Mouse (Mus musculus) urinary bladder, postnatal 25 days (tissue): ENCODE measurements around the gene Zscan21.
"Not testable (repeated sequence)": the region's sequence is repeated elsewhere in the genome, so short reads cannot be mapped to it uniquely, and the experiment has no call there.

Experiments used
- DNase-seq: peaks from one replicate; pipeline ENCODE4 v3.0.0; 2022; ENCODE audit warnings: low spot score

The Zscan21 gene

DNA sequence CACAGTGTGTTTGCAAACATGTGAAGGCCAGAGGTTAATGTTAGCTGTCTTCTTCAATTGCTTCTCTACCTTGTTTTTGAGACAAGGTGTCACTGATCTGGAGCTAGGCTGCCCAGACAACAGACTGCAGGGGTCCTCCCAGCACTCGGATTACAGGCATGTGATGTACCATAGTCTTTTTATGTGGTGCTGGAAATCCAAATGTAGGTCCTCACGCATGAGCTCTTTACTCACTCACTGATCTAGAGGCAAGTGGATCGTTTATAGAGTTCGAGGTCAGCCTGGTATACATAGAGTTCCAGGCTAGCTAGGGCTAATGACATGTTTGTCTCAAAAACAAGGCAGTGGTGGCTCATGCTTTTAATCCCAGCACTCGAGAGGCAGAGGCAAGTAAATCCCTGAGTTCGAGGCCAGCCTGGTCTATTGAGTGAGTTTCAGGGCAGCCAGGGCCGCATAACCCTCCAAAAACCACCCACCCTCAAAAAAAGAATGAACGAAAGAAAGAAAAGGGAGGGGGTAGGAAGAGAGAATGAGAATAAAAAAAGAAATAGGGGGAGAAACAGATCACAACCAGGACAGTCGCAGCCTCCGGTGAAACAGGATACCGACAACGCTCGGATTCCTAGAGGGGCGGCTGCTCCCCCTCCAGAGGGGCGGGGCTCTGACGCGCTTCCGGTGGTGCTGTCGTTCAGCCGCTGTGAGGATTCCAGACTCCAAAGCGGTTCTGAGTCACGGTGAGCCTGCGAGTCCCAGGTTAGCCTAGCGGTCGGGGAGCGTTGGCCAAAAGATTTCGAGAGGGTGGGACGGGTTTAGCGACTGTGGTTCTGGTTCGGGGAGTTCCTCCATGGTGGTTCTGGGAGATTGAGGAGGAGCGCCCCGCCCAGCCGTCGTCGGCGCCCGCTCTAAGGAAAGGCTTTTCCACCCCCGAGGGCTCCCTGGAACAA, at the start of gene Zscan21:
TSS of gene Zscan21 (plus strand) at position 649 of the 944 bp plus-strand sequence.
- DNase-seq, result peak; percentile 87

DNA sequence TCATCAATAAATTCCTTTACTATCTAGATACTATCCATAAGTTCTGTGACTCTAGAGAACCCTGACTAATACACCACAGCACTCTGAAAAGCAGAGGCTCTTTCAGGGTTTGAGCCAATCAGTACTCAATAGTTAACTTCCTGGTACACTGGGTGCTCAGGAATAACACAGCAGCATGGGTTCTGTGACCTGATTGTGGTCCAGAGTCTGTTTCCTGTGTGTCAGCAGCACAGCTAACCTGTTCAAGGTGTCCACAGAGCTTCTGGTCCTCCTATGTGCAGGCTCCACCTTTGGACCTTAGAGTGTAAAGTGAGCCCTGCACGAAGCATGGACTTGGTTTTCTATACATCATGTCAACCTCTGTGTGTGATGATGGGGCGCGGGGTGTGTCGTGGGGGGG, 42.9 kb upstream of the Zscan21 start:
- DNase-seq, result no peak

DNA sequence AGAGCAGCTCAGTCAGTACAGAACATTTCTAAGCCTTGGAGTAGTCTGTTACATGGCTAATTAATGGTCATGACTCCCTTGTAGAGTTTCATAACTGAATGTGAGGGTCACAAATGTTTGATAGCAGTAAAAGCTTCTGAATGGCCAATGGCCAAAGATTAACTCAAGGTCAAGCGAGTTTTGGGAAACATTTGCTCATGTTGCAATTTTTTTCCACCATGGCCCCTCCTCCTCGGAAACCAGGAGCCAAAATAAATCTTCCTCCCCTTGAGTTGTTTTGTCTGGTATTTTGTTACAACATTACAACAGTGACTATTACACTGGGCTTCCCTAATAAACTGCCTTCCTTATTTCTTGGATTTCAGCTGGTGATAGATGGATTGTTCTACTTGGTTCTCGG, 41.0 kb upstream of the Zscan21 start:
- DNase-seq, result no peak

DNA sequence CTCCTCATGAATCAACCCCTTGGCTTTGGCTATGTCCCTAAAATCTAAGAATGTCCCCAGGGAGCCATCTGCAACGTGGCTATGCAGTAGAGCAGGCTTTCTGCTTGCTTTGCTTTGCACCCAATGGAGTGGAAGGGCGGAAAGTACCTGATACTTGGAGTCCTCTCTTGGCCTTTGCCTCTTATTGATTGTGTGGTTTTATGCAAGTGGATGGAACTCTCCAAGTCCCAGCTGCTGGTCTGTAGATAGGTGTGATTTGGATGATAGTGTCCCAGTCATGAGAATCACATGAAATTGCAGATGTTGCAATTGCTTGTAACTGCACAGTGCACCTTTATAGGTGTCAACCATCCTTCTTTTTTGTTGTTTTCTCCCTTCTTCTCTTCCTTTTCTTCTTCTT, 40.6 kb upstream of the Zscan21 start:
- no peak for DNase-seq

DNA sequence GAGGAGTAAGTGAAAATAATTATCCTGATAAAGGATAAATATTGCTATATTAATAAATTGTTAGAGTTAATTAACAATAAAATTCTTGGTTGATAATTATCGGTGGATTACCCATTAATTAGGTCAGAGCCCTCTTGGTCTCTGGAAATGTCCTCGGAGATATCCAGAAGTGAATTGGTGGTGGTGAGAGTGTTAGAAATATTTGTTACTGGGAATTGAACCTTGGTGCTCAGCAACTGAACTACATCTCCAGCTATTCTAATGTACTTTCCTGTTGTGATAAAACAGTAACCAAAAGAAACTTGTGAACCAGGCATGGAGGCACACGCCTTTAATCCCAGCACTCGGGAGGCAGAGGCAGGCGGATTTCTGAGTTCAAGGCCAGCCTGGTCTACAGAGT, 36.2 kb upstream of the Zscan21 start:
- no peak for DNase-seq

DNA sequence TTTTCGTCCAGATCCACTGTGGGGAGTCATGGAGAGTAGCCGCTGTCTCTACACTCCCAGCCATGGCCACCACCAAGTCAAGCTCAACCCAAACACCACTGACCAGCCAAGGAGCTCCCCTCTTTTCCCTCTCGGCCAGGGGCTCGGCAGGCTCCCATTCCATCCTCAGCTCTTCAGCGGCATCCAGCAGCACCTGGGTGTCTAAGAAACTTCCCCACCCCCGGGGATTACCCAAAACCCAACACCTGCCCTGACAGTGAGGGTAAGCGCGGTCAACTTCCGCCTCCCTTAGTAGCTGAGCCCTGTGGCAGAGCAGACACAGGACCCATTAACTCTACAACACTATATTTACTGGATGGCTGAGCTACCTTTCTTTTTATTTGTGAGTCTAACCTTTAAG, 35.3 kb upstream of the Zscan21 start:
- no peak for DNase-seq

DNA sequence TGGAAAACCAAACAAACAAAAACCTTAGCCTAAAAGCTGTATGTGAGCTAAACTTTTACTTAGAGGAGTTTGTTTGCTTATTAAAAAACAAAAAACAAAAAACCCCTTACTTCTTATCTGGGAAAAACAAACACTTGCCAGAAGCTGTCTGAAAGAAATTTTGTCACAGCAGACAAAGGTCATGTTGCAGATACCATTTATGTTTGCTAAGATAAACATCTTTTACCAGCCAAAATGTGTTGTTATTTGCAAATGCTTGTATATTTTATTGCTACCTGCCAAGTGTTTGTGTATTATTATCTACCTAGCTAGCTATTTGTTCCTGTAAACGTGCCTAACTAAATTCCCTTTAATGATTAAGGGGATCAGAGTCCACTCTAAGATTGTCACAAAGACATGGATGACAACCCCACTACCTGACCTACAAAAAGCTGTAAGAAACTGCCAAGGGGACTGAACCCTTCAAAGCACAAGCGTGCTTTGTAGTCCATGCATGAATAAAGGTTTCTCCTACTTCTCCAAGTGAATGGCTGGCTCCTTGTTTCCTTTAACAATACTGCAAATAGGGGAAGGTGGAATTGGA, 33.3 kb upstream of the Zscan21 start:
- no peak for DNase-seq

DNA sequence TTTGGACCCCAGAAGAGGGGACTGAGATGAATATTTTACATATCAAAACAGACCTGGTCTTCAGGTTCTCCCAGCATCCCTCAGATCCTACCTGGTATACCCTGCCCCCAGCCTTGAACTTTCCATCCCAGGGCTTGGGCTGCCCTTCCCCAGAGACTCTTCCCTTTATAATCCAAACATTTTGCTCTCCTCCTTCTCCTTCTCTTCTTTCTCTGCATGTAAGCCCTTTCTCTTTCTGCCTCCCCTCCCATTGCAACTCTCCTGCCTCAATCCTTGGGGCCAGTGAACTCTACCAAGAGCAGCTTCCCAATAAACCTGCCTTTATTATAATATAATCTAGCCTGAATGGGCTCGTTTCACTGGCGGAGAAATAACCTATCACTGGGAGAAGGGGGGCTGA, 32.8 kb upstream of the Zscan21 start:
- DNase-seq, result no peak

DNA sequence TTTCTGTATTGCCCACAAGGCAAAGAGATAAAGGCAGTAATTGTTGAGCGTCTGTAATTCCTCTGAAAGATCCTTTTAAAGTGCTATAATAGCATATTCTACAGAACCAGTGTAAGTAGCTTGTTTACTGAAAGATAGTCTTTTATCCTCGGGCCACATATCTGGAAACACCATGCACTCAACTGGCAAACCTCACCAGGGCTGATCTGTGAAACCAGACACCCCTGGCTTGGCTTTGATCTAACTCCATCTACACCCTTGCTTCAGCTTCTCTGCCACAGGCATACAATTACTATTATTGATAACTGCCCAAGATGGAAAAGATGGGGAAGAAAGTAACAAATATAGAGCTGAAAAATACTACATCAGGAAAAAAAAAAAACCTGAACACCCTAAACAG, 32.2 kb upstream of the Zscan21 start:
- no peak for DNase-seq

DNA sequence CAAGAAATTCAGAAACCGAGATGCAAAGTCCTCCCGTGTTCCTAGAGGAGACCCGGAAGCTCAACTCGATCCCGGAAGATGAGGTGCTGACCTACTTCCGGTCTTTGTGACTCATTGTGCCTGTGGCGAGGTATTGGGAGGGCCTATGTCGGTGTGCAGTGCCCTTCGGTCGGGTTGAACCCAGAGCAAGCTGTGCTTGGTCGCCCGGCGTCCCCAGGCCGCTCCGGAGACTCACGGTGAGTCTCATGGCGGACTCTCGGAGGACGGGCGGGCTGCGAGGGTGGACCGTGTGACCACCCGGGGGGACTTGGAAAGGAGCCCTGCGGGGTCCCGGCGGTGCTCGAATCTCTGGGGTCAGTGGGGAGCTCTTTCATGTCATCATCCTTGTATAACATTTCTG, 31.7 kb upstream of the Zscan21 start, which contains the start of gene Zkscan1:
TSS of gene Zkscan1 (plus strand) at position 89 of the 400 bp plus-strand sequence.
- peak; percentile 58 for DNase-seq

DNA sequence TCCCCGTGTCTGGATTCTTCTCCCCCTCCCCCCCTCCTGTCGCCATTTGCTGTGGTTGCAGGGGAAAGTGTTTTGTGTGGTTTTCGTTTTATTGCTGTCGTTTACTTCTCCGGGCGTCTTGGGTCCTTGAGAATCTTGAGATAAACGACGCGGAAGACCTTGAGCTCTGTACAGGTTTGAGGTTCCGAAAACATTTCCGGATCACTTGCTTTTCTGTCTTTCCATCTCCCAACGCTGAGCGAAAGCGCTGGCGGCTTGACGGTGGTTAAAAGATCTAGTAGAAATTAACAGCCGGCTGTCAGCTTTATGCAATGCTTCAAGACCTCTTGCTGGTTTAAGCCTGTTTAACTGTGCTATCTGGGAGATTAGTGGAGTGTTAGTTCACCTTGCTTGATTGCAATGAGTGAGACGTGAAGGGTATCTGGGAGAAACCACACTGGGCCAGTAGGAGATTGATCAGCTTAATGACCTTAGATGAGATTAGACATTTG, 31.2 kb upstream of the Zscan21 start:
- DNase-seq, result no peak

DNA sequence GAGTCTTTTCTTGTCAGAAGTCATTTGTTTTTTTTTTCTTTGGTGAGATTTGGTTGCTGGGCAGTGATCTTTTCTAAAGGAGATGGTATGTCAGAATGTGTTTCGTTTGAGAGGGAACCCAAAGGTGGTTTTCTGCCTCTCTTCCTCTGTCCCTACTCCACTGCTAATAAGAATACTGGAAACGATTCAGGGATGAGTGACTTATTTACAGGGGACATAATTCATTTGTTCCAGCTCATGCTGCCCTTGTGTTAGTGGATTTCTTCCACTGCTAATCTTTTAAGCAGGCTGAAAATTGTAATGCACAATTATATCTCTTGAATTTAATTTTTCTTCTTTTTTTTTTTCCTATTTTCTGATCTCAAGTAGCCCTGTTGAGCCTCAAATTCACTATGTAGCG, 29.9 kb upstream of the Zscan21 start:
- DNase-seq, result no peak

DNA sequence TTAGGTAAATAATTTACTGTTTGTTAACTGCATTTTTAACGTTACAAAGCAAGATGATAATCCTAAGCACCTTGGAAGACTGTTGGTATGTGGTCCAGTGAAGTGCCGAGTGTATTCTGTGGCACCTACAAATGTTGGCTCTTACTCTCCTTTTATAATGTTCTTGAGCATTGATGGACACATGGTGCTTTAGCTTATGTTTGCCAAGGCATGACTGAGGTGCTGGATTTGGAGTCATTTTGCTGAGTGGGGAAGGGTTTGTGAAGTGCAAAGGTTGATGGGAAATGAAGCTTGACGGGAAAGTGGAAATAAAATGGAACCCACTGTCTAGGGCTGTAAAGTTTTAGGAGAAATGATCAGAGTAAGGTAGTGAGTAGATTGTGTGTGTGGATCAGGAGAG, 28.3 kb upstream of the Zscan21 start:
- no peak for DNase-seq

DNA sequence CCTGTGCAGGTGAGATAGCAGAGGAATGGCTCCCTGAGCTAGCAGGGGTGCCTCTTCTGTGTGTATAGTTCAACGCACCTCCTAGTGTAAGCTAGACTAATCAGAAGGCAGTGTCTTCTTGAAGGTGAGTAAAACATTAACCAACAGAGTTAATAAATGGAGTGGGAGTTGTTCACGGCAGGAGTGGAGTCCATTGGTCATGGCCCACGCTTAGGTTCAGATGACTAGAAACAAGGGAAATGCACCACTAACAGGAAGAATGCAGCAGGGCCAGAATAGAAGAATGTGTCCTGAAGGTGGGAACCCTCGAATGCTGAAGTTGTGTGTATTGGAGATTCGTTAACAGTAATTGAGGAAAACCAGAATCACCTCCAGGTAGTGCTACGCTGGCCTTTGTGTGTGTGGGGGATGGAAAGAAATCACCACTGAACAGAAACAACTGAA, 27.6 kb upstream of the Zscan21 start:
- DNase-seq, result no peak

DNA sequence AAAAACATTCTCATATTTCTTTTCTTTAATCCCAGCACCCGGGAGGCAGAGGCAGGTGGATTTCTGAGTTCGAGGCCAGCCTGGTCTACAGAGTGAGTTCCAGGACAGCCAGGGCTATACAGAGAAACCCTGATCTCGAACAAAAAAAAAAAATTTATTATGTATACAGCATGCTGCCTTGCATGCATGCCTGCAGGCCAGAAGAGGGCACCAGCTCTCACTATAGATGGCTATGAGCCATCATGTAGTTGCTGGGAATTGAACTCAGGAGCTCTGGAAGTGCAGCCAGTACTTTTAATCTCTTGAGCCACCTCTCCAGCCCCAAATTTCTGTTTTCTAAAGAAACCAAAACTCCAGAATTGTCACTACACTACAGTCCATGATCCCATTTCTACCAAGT, 26.4 kb upstream of the Zscan21 start:
- DNase-seq, result no peak

DNA sequence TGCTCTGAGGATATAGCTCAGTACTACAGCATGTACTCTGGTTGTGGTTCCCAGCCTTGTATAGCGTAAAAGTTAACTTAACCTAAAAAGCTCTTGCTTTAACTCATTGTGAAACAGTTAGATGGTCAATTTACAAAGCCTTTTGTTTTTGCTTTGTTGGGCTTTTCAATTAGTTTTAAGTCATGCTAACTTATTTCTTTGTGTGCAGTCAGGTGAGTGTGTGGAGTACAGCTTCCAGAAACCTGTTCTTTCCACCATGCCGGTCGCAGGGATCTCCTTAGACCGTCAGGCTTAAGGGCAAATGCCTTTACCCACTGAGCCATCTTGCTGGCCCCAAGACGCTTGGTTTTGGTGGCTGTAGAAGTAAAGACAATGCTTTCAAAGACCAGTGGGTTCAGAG, 26.0 kb upstream of the Zscan21 start:
- no peak for DNase-seq

DNA sequence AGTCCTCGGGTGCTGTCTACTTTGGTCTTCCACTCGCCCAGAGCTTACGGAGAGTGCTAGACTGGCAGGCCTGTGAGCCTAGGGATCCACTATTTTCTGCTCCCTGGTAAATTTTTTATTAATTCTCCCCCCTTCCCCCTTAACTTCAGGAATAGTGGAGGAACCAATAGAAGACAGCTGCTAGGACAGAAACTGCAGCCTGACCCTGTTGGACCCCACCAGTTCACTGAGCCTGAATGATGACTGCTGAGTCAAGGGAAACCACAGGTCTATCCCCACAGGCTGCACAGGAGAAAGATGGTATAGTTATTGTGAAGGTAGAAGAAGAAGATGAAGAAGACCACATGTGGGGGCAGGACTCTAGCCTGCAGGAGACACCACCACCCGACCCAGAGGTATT, 23.9 kb upstream of the Zscan21 start:
- no peak for DNase-seq

DNA sequence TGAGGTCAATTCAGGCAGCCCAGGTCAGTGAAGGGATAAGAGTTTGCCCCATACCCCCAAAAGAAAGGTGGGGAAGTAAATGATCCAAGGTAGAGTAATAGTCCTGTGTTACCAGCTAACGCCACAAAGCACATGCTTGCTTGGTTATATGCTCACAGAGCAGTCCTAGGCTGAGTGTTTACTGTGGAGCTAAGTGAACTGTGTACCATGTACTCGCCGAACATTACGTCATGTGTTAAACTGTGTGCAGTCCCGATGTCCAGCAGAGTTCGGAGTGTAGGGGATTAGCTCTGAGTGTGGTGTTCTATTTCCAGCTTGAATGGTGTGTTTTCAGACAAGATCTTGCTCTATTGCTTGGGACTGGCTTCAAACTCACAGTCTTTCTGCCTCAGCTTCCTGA, 22.2 kb upstream of the Zscan21 start:
- DNase-seq, result no peak

DNA sequence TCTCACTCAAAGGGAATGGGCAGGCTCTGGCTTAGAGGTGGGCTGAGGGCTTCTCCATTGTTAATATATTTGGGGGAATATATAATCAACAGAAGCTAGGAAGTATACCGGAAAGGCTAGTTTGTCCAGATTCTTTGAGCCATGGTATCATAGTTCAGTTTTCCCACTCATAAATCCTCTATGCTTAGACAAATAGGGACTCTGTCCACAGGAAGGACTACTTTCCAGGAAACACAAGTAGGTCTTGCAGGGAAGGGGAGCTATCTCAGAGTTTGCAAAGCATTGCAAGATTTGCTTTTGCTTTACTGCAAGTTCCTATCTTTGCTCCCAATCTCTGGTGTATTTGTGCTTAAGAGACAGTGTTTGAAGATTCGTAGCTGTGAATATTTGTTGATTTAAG, 11.7 kb upstream of the Zscan21 start:
- DNase-seq, result no peak

DNA sequence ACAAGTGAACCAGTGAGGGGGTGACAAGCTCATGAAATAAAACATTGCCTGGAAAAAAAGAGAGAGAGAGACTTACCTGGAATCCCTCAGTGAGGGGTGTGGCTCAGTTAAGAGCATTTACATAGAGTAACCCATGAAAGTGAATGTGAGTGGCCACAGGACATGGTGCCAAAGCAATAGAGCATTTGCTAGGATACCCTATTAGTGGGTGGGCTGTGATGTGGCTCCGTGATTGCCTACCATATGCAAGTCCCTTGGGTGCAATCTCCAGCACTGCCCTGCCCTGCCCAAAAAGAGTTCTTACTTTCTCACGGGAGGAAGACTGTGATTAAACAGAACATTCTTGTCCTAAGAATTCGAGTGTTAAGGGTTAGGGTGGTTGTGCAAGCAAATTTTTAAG, 9.6 kb upstream of the Zscan21 start:
- no peak for DNase-seq

DNA sequence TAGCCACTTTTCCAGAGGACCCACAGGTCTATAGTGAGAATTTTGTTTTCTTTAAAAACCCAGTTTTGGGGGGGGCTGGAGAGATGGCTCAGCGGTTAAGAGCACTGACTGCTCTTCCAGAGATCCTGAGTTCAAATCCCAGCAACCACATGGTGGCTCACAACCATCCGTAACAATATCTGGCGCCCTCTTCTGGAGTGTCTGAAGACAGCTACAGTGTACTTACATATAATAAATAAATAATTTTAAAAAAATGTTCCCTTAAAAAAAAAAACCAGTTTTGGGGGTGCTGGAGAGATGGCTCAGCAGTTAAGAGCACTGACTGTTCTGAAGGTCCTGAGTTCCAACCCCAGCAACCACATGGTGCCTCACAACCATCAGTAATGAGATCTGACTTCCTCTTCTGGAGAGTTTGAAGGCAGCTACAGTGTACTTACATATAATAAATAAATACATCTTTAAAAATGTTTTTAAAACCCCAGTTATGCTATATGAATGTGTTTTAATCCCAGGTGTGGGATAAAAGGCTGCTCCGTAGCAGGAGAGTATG, 6.8 kb upstream of the Zscan21 start:
- DNase-seq, result not testable (repeated sequence)

DNA sequence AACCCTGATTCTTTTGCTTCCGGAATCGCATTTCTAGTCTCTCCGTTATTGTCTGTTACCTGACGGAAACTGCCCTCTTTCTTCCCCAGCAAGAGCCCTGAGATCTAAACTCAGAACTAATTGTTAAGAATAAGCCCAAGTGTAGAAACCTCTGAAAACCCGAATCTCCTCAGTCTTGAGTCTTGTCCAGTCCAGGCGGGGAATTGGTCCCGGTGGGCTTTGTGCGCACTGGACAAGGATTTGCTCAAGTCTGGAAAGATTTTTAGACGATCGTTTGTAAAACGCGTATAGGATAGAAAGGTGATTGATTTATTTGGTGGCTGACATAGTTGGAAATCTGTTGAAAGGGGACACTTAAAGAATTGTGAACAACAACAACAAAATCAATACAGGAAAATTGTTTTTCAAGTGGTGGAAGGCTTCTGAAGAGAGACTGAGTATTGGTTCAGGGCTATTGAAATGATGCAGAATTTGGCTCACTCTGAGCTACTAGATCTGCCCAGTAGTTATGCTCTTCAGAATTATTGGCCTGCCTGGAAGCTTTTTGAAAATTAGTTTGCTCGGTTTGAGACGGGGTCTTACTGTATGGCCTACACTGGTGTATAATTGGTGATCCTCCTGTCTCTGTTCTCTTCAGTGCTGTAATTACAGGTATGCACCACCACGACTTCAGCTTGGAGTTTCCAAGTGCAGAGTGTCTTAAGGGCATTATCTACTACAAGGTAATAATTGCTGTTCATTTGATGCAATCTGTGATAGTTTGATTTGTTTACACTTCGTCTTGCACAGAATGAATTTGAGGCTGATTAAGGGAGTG, 704 bp downstream of the Zscan21 start:
- no peak for DNase-seq
